Mouse (Mus musculus): ENCODE data around the gene Ccdc136. TPM values are rescaled to one million over a fixed set of nuclear protein-coding genes. Genes with fewer than 3 reads are reported as not detected.
"Not testable (repeated sequence)": the region's sequence is repeated elsewhere in the genome, so short reads cannot be mapped to it uniquely, and the experiment has no call there.

The Ccdc136 gene
- polyA plus RNA-seq, 1 experiment from 2014 or later: 21.2 TPM

GRCm38 (mm10) chr6:29377386-29377785 lies 18.7 kb upstream of the Ccdc136 start:
- 99% methylated on average over 4 of the region's 4 CpGs for WGBS
- peaks cover 77% of the 10 kb centered on the region for H3K36me3 ChIP-seq (replicated peaks)

GRCm38 (mm10) chr6:29378678-29379077 lies 17.4 kb upstream of the Ccdc136 start:
- DNase-seq (ENCODE audit: extremely low spot score, low spot score): no peak
- WGBS: 92% methylated on average over 10 of the region's 10 CpGs
- Histone ChIP-seq H3K4me3 (no peak overlapping the region), H3K27me3 (ENCODE audit: poor library complexity, severe bottlenecking) (no peaks in the 10 kb centered on the region), H3K27ac (no peak overlapping the region), H3K9me3 (no peaks in the 10 kb centered on the region), H3K4me1 (peaks cover 6% of the 10 kb centered on the region), H3K36me3 (replicated peaks) (peaks cover 64% of the 10 kb centered on the region)

More at GRCm38 (mm10) chr6:29377386-29377785, 18.7 kb upstream of the Ccdc136 start:
- no peak overlapping the region for H3K4me3 ChIP-seq
- H3K9me3 ChIP-seq: no peaks in the 10 kb centered on the region
- no peak for DNase-seq (ENCODE audit: extremely low spot score, low spot score)
- H3K4me1 ChIP-seq: peaks cover 2% of the 10 kb centered on the region
- H3K27ac ChIP-seq: no peak overlapping the region
- H3K27me3 ChIP-seq (ENCODE audit: poor library complexity, severe bottlenecking): no peaks in the 10 kb centered on the region

- H3K9me3 ChIP-seq: no peaks in the 10 kb centered on the region
- H3K27ac ChIP-seq: no peak overlapping the region
- DNase-seq (ENCODE audit: extremely low spot score, low spot score): no peak
- WGBS: 91% methylated on average over 6 of the region's 6 CpGs
- no peak overlapping the region for H3K4me3 ChIP-seq
- peaks cover 6% of the 10 kb centered on the region for H3K4me1 ChIP-seq
- H3K27me3 ChIP-seq (ENCODE audit: poor library complexity, severe bottlenecking): no peaks in the 10 kb centered on the region
- peaks cover 51% of the 10 kb centered on the region for H3K36me3 ChIP-seq (replicated peaks)
Observed at GRCm38 (mm10) chr6:29379954-29380353, 16.2 kb upstream of the Ccdc136 start.

GRCm38 (mm10) chr6:29382442-29382841 lies 13.7 kb upstream of the Ccdc136 start:
- Histone ChIP-seq H3K27me3 (ENCODE audit: poor library complexity, severe bottlenecking) (peaks cover 8% of the 10 kb centered on the region), H3K36me3 (replicated peaks) (peaks cover 26% of the 10 kb centered on the region), H3K9me3 (no peaks in the 10 kb centered on the region), H3K4me3 (no peak overlapping the region), H3K27ac (no peak overlapping the region), H3K4me1 (peaks cover 17% of the 10 kb centered on the region)
- 52% methylated on average over 2 of the region's 2 CpGs for WGBS
- DNase-seq (ENCODE audit: extremely low spot score, low spot score): no peak

- no peaks in the 10 kb centered on the region for H3K36me3 ChIP-seq (replicated peaks)
- no peak within 1 kb of the TSS for H3K27ac ChIP-seq
- under 1% methylated on average over 12 of the region's 12 CpGs for WGBS
- peaks cover 25% of the 10 kb centered on the region for H3K4me1 ChIP-seq
- DNase-seq (ENCODE audit: extremely low spot score, low spot score): peak; percentile 44
- peaks cover 32% of the 10 kb centered on the region for H3K27me3 ChIP-seq (ENCODE audit: poor library complexity, severe bottlenecking)
- H3K9me3 ChIP-seq: no peaks in the 10 kb centered on the region
- peak within 1 kb of the TSS; percentile 42 for H3K4me3 ChIP-seq
Observed at GRCm38 (mm10) chr6:29388052-29388518, 8.0 kb upstream of the Ccdc136 start, which contains the start of gene Opn1sw. Gene Opn1sw, minus strand, starts transcription at chr6:29388468.

GRCm38 (mm10) chr6:29388606-29389080 lies 7.5 kb upstream of the Ccdc136 start:
- 13% methylated on average over 11 of the region's 11 CpGs for WGBS
- peak overlapping the region; percentile 42 for H3K4me3 ChIP-seq

GRCm38 (mm10) chr6:29389425-29389824 lies 6.7 kb upstream of the Ccdc136 start:
- Histone ChIP-seq H3K27ac (no peak overlapping the region), H3K27me3 (ENCODE audit: poor library complexity, severe bottlenecking) (peaks cover 44% of the 10 kb centered on the region), H3K36me3 (replicated peaks) (no peaks in the 10 kb centered on the region), H3K4me1 (peaks cover 25% of the 10 kb centered on the region), H3K9me3 (no peaks in the 10 kb centered on the region), H3K4me3 (no peak overlapping the region)
- 61% methylated on average over 9 of the region's 9 CpGs for WGBS
- DNase-seq (ENCODE audit: extremely low spot score, low spot score): no peak

More at GRCm38 (mm10) chr6:29388606-29389080, 7.5 kb upstream of the Ccdc136 start:
- H3K27ac ChIP-seq: no peak overlapping the region
- peak; percentile 60 for DNase-seq (ENCODE audit: extremely low spot score, low spot score)
- H3K27me3 ChIP-seq (ENCODE audit: poor library complexity, severe bottlenecking): peaks cover 37% of the 10 kb centered on the region
- H3K9me3 ChIP-seq: no peaks in the 10 kb centered on the region
- no peaks in the 10 kb centered on the region for H3K36me3 ChIP-seq (replicated peaks)
- peaks cover 25% of the 10 kb centered on the region for H3K4me1 ChIP-seq

GRCm38 (mm10) chr6:29390500-29390899 lies 5.6 kb upstream of the Ccdc136 start:
- not testable (repeated sequence) for H3K27ac ChIP-seq; H3K4me3 ChIP-seq; H3K36me3 ChIP-seq (replicated peaks); H3K9me3 ChIP-seq; DNase-seq (ENCODE audit: extremely low spot score, low spot score)
- WGBS: 86% methylated on average over 1 of the region's 1 CpGs
- Histone ChIP-seq H3K4me1 (peaks cover 27% of the 10 kb centered on the region), H3K27me3 (ENCODE audit: poor library complexity, severe bottlenecking) (peaks cover 55% of the 10 kb centered on the region)

- not testable (repeated sequence) for H3K27ac ChIP-seq; H3K36me3 ChIP-seq (replicated peaks); H3K9me3 ChIP-seq; H3K4me3 ChIP-seq; DNase-seq (ENCODE audit: extremely low spot score, low spot score)
- Histone ChIP-seq H3K27me3 (ENCODE audit: poor library complexity, severe bottlenecking) (peaks cover 60% of the 10 kb centered on the region), H3K4me1 (peaks cover 33% of the 10 kb centered on the region)
- WGBS: 80% methylated on average over 8 of the region's 8 CpGs
Observed at GRCm38 (mm10) chr6:29391241-29391640, 4.9 kb upstream of the Ccdc136 start.

GRCm38 (mm10) chr6:29391802-29392201 lies 4.3 kb upstream of the Ccdc136 start:
- no peak for DNase-seq (ENCODE audit: extremely low spot score, low spot score)
- H3K4me3 ChIP-seq: no peak overlapping the region
- H3K27ac ChIP-seq: no peak overlapping the region
- H3K27me3 ChIP-seq (ENCODE audit: poor library complexity, severe bottlenecking): peaks cover 58% of the 10 kb centered on the region
- WGBS: 79% methylated on average over 4 of the region's 4 CpGs
- no peaks in the 10 kb centered on the region for H3K9me3 ChIP-seq
- H3K36me3 ChIP-seq (replicated peaks): no peaks in the 10 kb centered on the region
- H3K4me1 ChIP-seq: peaks cover 33% of the 10 kb centered on the region

GRCm38 (mm10) chr6:29394286-29394685 lies 1.8 kb upstream of the Ccdc136 start:
- H3K9me3 ChIP-seq: no peaks in the 10 kb centered on the region
- DNase-seq (ENCODE audit: extremely low spot score, low spot score): no peak
- H3K27ac ChIP-seq: no peak overlapping the region
- H3K4me3 ChIP-seq: no peak overlapping the region
- peaks cover 30% of the 10 kb centered on the region for H3K4me1 ChIP-seq
- WGBS: 50% methylated on average over 1 of the region's 1 CpGs
- H3K27me3 ChIP-seq (ENCODE audit: poor library complexity, severe bottlenecking): peaks cover 56% of the 10 kb centered on the region
- H3K36me3 ChIP-seq (replicated peaks): peaks cover 5% of the 10 kb centered on the region

- H3K27me3 ChIP-seq (ENCODE audit: poor library complexity, severe bottlenecking): peaks cover 49% of the 10 kb centered on the region
- peak overlapping the region; percentile 84 for H3K4me3 ChIP-seq
- peaks cover 7% of the 10 kb centered on the region for H3K36me3 ChIP-seq (replicated peaks)
- H3K4me1 ChIP-seq: peaks cover 30% of the 10 kb centered on the region
- peak; percentile 17 for DNase-seq (ENCODE audit: extremely low spot score, low spot score)
- H3K27ac ChIP-seq: peak overlapping the region; percentile 87
- no peaks in the 10 kb centered on the region for H3K9me3 ChIP-seq
- WGBS: 2% methylated on average over 24 of the region's 24 CpGs
Observed at GRCm38 (mm10) chr6:29396714-29397540, 818 bp downstream of the Ccdc136 start.

GRCm38 (mm10) chr6:29397575-29397974 lies 1.5 kb downstream of the Ccdc136 start:
- H3K36me3 ChIP-seq (replicated peaks): peaks cover 7% of the 10 kb centered on the region
- 6% methylated on average over 6 of the region's 6 CpGs for WGBS
- peaks cover 49% of the 10 kb centered on the region for H3K27me3 ChIP-seq (ENCODE audit: poor library complexity, severe bottlenecking)
- H3K9me3 ChIP-seq: no peaks in the 10 kb centered on the region
- H3K4me1 ChIP-seq: peaks cover 31% of the 10 kb centered on the region
- H3K27ac ChIP-seq: peak overlapping the region; percentile 87
- H3K4me3 ChIP-seq: peak overlapping the region; percentile 84
- DNase-seq (ENCODE audit: extremely low spot score, low spot score): peak; percentile 25

All from forebrain, embryonic 10.5 days (tissue).